Mouse (Mus musculus): Measurements from ENCODE around the gene Wdr35.

GRCm38 (mm10) chr12:9077554-9078125 is 103.9 kb downstream of the Wdr35 start:
- TF ChIP-seq POLR2A (IDR thresholded peaks at IDR 0.05; ENCODE audit: low read depth, low read length) (no peak), CTCF (IDR thresholded peaks at IDR 0.05; ENCODE audit: extremely low read depth, insufficient read length, insufficient replicate concordance, low read depth, low read length) (no peak)
